Mouse (Mus musculus): ENCODE results near the gene Dok4.
"Not testable (repeated sequence)": the region's sequence is repeated elsewhere in the genome, so short reads cannot be mapped to it uniquely, and the experiment has no call there.

Gene Dok4

GRCm38 (mm10) chr8:94837662-94838574, 38.2 kb downstream of the Dok4 start, which contains the start of the genes Coq9 and Ciapin1:
Gene Coq9, plus strand, starts transcription at chr8:94838321.
Gene Ciapin1, minus strand, starts transcription at chr8:94838358.
- DNase-seq, result peak; percentile 96

GRCm38 (mm10) chr8:94836456-94837240, 39.5 kb downstream of the Dok4 start:
- no peak for DNase-seq

GRCm38 (mm10) chr8:94835751-94836150, 40.4 kb downstream of the Dok4 start:
- not testable (repeated sequence) for DNase-seq

GRCm38 (mm10) chr8:94833901-94834405, 42.2 kb downstream of the Dok4 start:
- not testable (repeated sequence) for DNase-seq

- no peak for DNase-seq
Measured at GRCm38 (mm10) chr8:94828284-94828683, 47.8 kb downstream of the Dok4 start.

- DNase-seq, result no peak
Measured at GRCm38 (mm10) chr8:94826210-94826609, 49.9 kb downstream of the Dok4 start.

GRCm38 (mm10) chr8:94825170-94825569, 51.0 kb downstream of the Dok4 start:
- no peak for DNase-seq

- DNase-seq, result peak; percentile 65
Measured at GRCm38 (mm10) chr8:94822637-94823560, 53.2 kb downstream of the Dok4 start.

GRCm38 (mm10) chr8:94821381-94821780, 54.7 kb downstream of the Dok4 start:
- DNase-seq, result no peak

- no peak for DNase-seq
Measured at GRCm38 (mm10) chr8:94820553-94820952, 55.6 kb downstream of the Dok4 start.

- no peak for DNase-seq
Measured at GRCm38 (mm10) chr8:94819671-94820179, 56.4 kb downstream of the Dok4 start.

- DNase-seq, result no peak
Measured at GRCm38 (mm10) chr8:94817933-94818332, 58.2 kb downstream of the Dok4 start.

- no peak for DNase-seq
Measured at GRCm38 (mm10) chr8:94814556-94814955, 61.6 kb downstream of the Dok4 start.
